Mouse (Mus musculus) E14TG2a.4 (cell line): ENCODE measurements at regions not wholly inside any gene's neighbourhood (a gene's known extent, or its start where the extent isn't known, plus 50 kb on each side); places are given as distances from the start of the nearest gene placed in this dataset.
"Not testable (repeated sequence)": the region's sequence is repeated elsewhere in the genome, so short reads cannot be mapped to it uniquely, and the experiment has no call there.

ENCODE experiments used
- H3K27me3 ChIP-seq: 2 replicates; pipeline ENCODE4 v1.6.1; 2014; ENCODE audit warnings: low read length, control low read depth; ENCODE audit not compliant: insufficient read depth
- H3K36me3 ChIP-seq: 2 replicates; pipeline ENCODE4 v1.6.1; 2014; ENCODE audit warnings: low read length, control low read depth; ENCODE audit not compliant: insufficient read depth
- H3K4me1 ChIP-seq: replicated peaks from 2 replicates; pipeline ENCODE4 v1.6.1; 2014; ENCODE audit warnings: low read depth, low read length, control low read depth
- H3K4me3 ChIP-seq: replicated peaks from 2 replicates; pipeline ENCODE4 v1.5.1; 2014; ENCODE audit warnings: mild to moderate bottlenecking, low read length
- H3K9me3 ChIP-seq: 2 replicates; pipeline ENCODE4 v1.6.1; 2014; ENCODE audit warnings: low read length, control low read depth
- CTCF ChIP-seq: conservative IDR thresholded peaks from 2 replicates; pipeline ENCODE4 v1.5.1; 2014; ENCODE audit warnings: low read length
- NANOG ChIP-seq: IDR thresholded peaks from 2 replicates; pipeline ENCODE4 v1.6.1; 2014; ENCODE audit warnings: borderline replicate concordance, low read length, mixed read lengths
- POU5F1 ChIP-seq: IDR thresholded peaks from 2 replicates; pipeline ENCODE4 v1.6.1; 2014; ENCODE audit warnings: low read length, borderline replicate concordance

- Histone ChIP-seq H3K36me3 (no peaks in the 10 kb centered on the region), H3K4me1 (no peaks in the 10 kb centered on the region), H3K9me3 (no peaks in the 10 kb centered on the region), H3K27me3 (no peaks in the 10 kb centered on the region), H3K4me3 (no peak overlapping the region)
- TF ChIP-seq POU5F1 (no peak), CTCF (no peak), NANOG (no peak)
Measured at GRCm38 (mm10) chr17:16665253-16665652, 398.7 kb upstream of the Zfp960 start.

GRCm38 (mm10) chr17:16667606-16668005 is 396.3 kb upstream of the Zfp960 start:
- Histone ChIP-seq H3K4me3 (no peak overlapping the region), H3K36me3 (no peaks in the 10 kb centered on the region), H3K9me3 (no peaks in the 10 kb centered on the region), H3K4me1 (no peaks in the 10 kb centered on the region), H3K27me3 (no peaks in the 10 kb centered on the region)
- TF ChIP-seq NANOG, result no peak
- no peak for TF ChIP-seq POU5F1
- TF ChIP-seq CTCF, result no peak

- H3K4me3 ChIP-seq, result no peak overlapping the region
- no peak for TF ChIP-seq NANOG
- TF ChIP-seq POU5F1, result no peak
- peaks cover 9% of the 10 kb centered on the region; the same call in 1 of the 2 replicates for H3K9me3 ChIP-seq
- no peaks in the 10 kb centered on the region for H3K4me1 ChIP-seq
- no peaks in the 10 kb centered on the region for H3K36me3 ChIP-seq
- H3K27me3 ChIP-seq, result no peaks in the 10 kb centered on the region
Measured at GRCm38 (mm10) chr17:16704199-16704598, 359.7 kb upstream of the Zfp960 start.

- no peaks in the 10 kb centered on the region for H3K36me3 ChIP-seq
- H3K4me1 ChIP-seq, result no peaks in the 10 kb centered on the region
- H3K27me3 ChIP-seq, result no peaks in the 10 kb centered on the region
- H3K4me3 ChIP-seq, result no peak overlapping the region
- peaks cover 9% of the 10 kb centered on the region; the same call in 1 of the 2 replicates for H3K9me3 ChIP-seq
- TF ChIP-seq POU5F1 (no peak), CTCF (no peak), NANOG (no peak)
Measured at GRCm38 (mm10) chr17:16705890-16706289, 358.0 kb upstream of the Zfp960 start.

- Histone ChIP-seq H3K27me3 (no peaks in the 10 kb centered on the region), H3K4me1 (peaks cover 6% of the 10 kb centered on the region; the same call in 1 of the 2 replicates), H3K9me3 (peaks cover 3% of the 10 kb centered on the region; the same call in 1 of the 2 replicates), H3K36me3 (no peaks in the 10 kb centered on the region), H3K4me3 (no peak overlapping the region)
- TF ChIP-seq CTCF, result no peak
- TF ChIP-seq POU5F1, result peak; percentile 68; the same call in 1 of the 2 replicates
- peak; percentile 59; the same call in 1 of the 2 replicates for TF ChIP-seq NANOG
Measured at GRCm38 (mm10) chr17:16726904-16727303, 337.0 kb upstream of the Zfp960 start.

GRCm38 (mm10) chr17:16753090-16753489 is 310.8 kb upstream of the Zfp960 start:
- TF ChIP-seq NANOG (no peak), CTCF (no peak), POU5F1 (no peak)
- Histone ChIP-seq H3K4me1 (no peaks in the 10 kb centered on the region), H3K36me3 (no peaks in the 10 kb centered on the region), H3K4me3 (no peak overlapping the region), H3K27me3 (no peaks in the 10 kb centered on the region), H3K9me3 (peaks cover 6% of the 10 kb centered on the region)

- H3K4me1 ChIP-seq, H3K27me3 ChIP-seq, H3K9me3 ChIP-seq, H3K4me3 ChIP-seq, H3K36me3 ChIP-seq: not testable (repeated sequence)
Measured at GRCm38 (mm10) chr17:16770587-16770986, 293.3 kb upstream of the Zfp960 start.

GRCm38 (mm10) chr17:16798316-16798715 is 265.6 kb upstream of the Zfp960 start:
- no peaks in the 10 kb centered on the region for H3K36me3 ChIP-seq
- TF ChIP-seq NANOG, result no peak
- H3K9me3 ChIP-seq, result no peaks in the 10 kb centered on the region
- H3K27me3 ChIP-seq, result no peaks in the 10 kb centered on the region
- no peak overlapping the region for H3K4me3 ChIP-seq
- H3K4me1 ChIP-seq, result no peaks in the 10 kb centered on the region

- Histone ChIP-seq H3K4me1 (no peaks in the 10 kb centered on the region), H3K36me3 (no peaks in the 10 kb centered on the region), H3K9me3 (no peaks in the 10 kb centered on the region), H3K4me3 (no peak overlapping the region), H3K27me3 (no peaks in the 10 kb centered on the region)
- no peak for TF ChIP-seq POU5F1
- TF ChIP-seq NANOG, result no peak
- no peak for TF ChIP-seq CTCF
Measured at GRCm38 (mm10) chr17:16804986-16805385, 258.9 kb upstream of the Zfp960 start.

GRCm38 (mm10) chr17:16818421-16818820 is 245.5 kb upstream of the Zfp960 start:
- Histone ChIP-seq H3K27me3 (no peaks in the 10 kb centered on the region), H3K4me1 (peaks cover 5% of the 10 kb centered on the region), H3K36me3 (no peaks in the 10 kb centered on the region), H3K9me3 (peaks cover 23% of the 10 kb centered on the region), H3K4me3 (no peak overlapping the region)
- TF ChIP-seq NANOG, result no peak
- TF ChIP-seq CTCF, result no peak
- no peak for TF ChIP-seq POU5F1
